Mouse (Mus musculus) Muller cell, postnatal 12 days (primary cell): Measurements from ENCODE around the gene Sepsecs.
A peak's percentile ranks its signal among the peaks of the same experiment; 100 is the strongest.

Experiments used
- DNase-seq: peaks from one replicate; pipeline ENCODE4 v3.0.0-alpha.2; 2015; ENCODE audit errors: inconsistent ontology term

The Sepsecs gene

GRCm38 (mm10) chr5:52643947-52644840 is 25.3 kb downstream of the Sepsecs start:
- no peak for DNase-seq

- DNase-seq = no peak
Measured at GRCm38 (mm10) chr5:52641736-52642135, 27.8 kb downstream of the Sepsecs start.

- DNase-seq = no peak
Measured at GRCm38 (mm10) chr5:52638916-52639315, 30.6 kb downstream of the Sepsecs start.

GRCm38 (mm10) chr5:52638006-52638405 is 31.5 kb downstream of the Sepsecs start:
- DNase-seq = no peak

- DNase-seq = no peak
Measured at GRCm38 (mm10) chr5:52636923-52637322, 32.6 kb downstream of the Sepsecs start.

GRCm38 (mm10) chr5:52636025-52636755 is 33.3 kb downstream of the Sepsecs start:
- DNase-seq = no peak

- DNase-seq = peak; percentile 28
Measured at GRCm38 (mm10) chr5:52634017-52634416, 35.5 kb downstream of the Sepsecs start.

GRCm38 (mm10) chr5:52630541-52630940 is 39.0 kb downstream of the Sepsecs start:
- DNase-seq = no peak

- no peak for DNase-seq
Measured at GRCm38 (mm10) chr5:52629214-52629613, 40.3 kb downstream of the Sepsecs start.

- DNase-seq = no peak
Measured at GRCm38 (mm10) chr5:52628783-52629182, 40.7 kb downstream of the Sepsecs start.

- no peak for DNase-seq
Measured at GRCm38 (mm10) chr5:52627713-52628112, 41.8 kb downstream of the Sepsecs start.

- DNase-seq = no peak
Measured at GRCm38 (mm10) chr5:52626092-52626491, 43.4 kb downstream of the Sepsecs start.

- no peak for DNase-seq
Measured at GRCm38 (mm10) chr5:52624956-52625355, 44.6 kb downstream of the Sepsecs start.

GRCm38 (mm10) chr5:52623099-52623498 is 46.4 kb downstream of the Sepsecs start:
- no peak for DNase-seq

GRCm38 (mm10) chr5:52618348-52619270 is 50.9 kb downstream of the Sepsecs start:
- DNase-seq = peak; percentile 58

GRCm38 (mm10) chr5:52617711-52618347 is 51.7 kb downstream of the Sepsecs start:
- no peak for DNase-seq

GRCm38 (mm10) chr5:52616549-52616948 is 53.0 kb downstream of the Sepsecs start:
- DNase-seq = no peak

GRCm38 (mm10) chr5:52615421-52615820 is 54.1 kb downstream of the Sepsecs start:
- DNase-seq = no peak

GRCm38 (mm10) chr5:52614686-52615085 is 54.8 kb downstream of the Sepsecs start:
- DNase-seq = no peak

GRCm38 (mm10) chr5:52612776-52613175 is 56.7 kb downstream of the Sepsecs start:
- no peak for DNase-seq

- peak; percentile 56 for DNase-seq
Measured at GRCm38 (mm10) chr5:52611315-52611895, 58.1 kb downstream of the Sepsecs start.
